Mouse (Mus musculus) heart, postnatal 0 days (tissue): Measurements from ENCODE around the gene Arhgef10l. TPM values are rescaled to one million over a fixed set of nuclear protein-coding genes. Genes with fewer than 3 reads are reported as not detected.

Source experiments
- ATAC-seq: fragments of 200-750 bp; cut with Nextera tagmentation; 2 replicates; pipeline ENCODE4 v1.8.0; 2017; ENCODE audit warnings: low read depth, moderate number of reproducible peaks, moderate library complexity; ENCODE audit not compliant: insufficient read depth
- DNase-seq: peaks from one replicate; pipeline ENCODE4 v3.0.0-alpha.2; 2016; ENCODE audit warnings: low spot score
- H3K27ac ChIP-seq: fragments of 300-500 bp; sonication (generic); 2 replicates; pipeline ENCODE4 v1.5.1; 2014; ENCODE audit warnings: low read depth, mild to moderate bottlenecking
- H3K27me3 ChIP-seq: fragments of 300-500 bp; sonication (generic); 2 replicates; pipeline ENCODE4 v1.6.1; 2014; ENCODE audit warnings: low read length, mixed read lengths; ENCODE audit not compliant: control insufficient read depth, insufficient read depth
- H3K36me3 ChIP-seq: fragments of 300-500 bp; sonication (generic); replicated peaks from 2 replicates; pipeline ENCODE4 v1.6.1; 2014; ENCODE audit warnings: low read length, mixed read lengths; ENCODE audit not compliant: control insufficient read depth, insufficient read depth
- H3K4me1 ChIP-seq: fragments of 300-500 bp; sonication (generic); 2 replicates; pipeline ENCODE4 v1.6.1; 2014; ENCODE audit warnings: antibody characterized with exemption; ENCODE audit not compliant: control insufficient read depth, insufficient read depth
- H3K4me2 ChIP-seq: fragments of 300-500 bp; sonication (generic); 2 replicates; pipeline ENCODE4 v1.6.1; 2014; ENCODE audit warnings: low read depth, mild to moderate bottlenecking, low read length, moderate library complexity
- H3K4me3 ChIP-seq: fragments of 300-500 bp; sonication (generic); 2 replicates; pipeline ENCODE4 v1.5.1; 2014; ENCODE audit warnings: low read depth, low read length
- H3K9ac ChIP-seq: fragments of 300-500 bp; sonication (generic); replicated peaks from 2 replicates; pipeline ENCODE4 v1.6.1; 2014; ENCODE audit warnings: low read depth, low read length, mixed read lengths
- H3K9me3 ChIP-seq: fragments of 300-500 bp; sonication (generic); replicated peaks from 2 replicates; pipeline ENCODE4 v1.6.1; 2016; ENCODE audit warnings: low read length; ENCODE audit not compliant: control insufficient read depth
- CTCF ChIP-seq: IDR thresholded peaks from 2 replicates; pipeline ENCODE4 v1.5.1; 2016; ENCODE audit warnings: antibody characterized with exemption, control low read depth, low read depth
- EP300 ChIP-seq: IDR thresholded peaks from 2 replicates; pipeline ENCODE4 v1.6.1; 2016; ENCODE audit warnings: antibody characterized with exemption, low read depth
- WGBS: fragments of 180-500 bp; shearing (Covaris S2); extraction: QIAGEN DNeasy Blood & Tissue Kit; methylation state at CpG from one replicate; pipeline ENCODE4 v1.1.7; 2014; 5-methylcytosine and 5-hydroxymethylcytosine counted together
- polyA plus RNA-seq: library from polyadenylated mRNA; unstranded; fragments of >200 nt; fragmentation: Nextera tagmentation; extraction: Ambion mirVana; gene quantifications from 2 replicates; pipeline ENCODE4 v1.2.1, GENCODE M21; 2015
- total RNA-seq: library from RNA; depleted of rRNA; stranded (reverse); fragments of >200 nt; gene quantifications from 2 replicates; pipeline ENCODE4 v1.2.3, GENCODE M21; 2014; ENCODE audit warnings: low replicate concordance

The Arhgef10l gene
- total and polyA plus RNA-seq, 2 experiments from 2014 or later: 15.4 to 52.8 TPM

- no peak overlapping the region for H3K4me2 ChIP-seq
- WGBS: 67% methylated on average over 6 of the region's 6 CpGs
- no peak overlapping the region for H3K27ac ChIP-seq
- H3K4me3 ChIP-seq: no peak overlapping the region
- no peaks in the 10 kb centered on the region for H3K9me3 ChIP-seq
- ATAC-seq (no peak), DNase-seq (no peak)
- H3K36me3 ChIP-seq: peaks cover 4% of the 10 kb centered on the region; the same call in 1 of the 2 replicates
- no peak overlapping the region for H3K9ac ChIP-seq
- peaks cover 2% of the 10 kb centered on the region; the same call in 1 of the 2 replicates for H3K4me1 ChIP-seq
- no peaks in the 10 kb centered on the region for H3K27me3 ChIP-seq
- no peak for TF ChIP-seq CTCF
Observed at GRCm38 (mm10) chr4:140605247-140605646, 60.6 kb downstream of the Arhgef10l start.

GRCm38 (mm10) chr4:140604541-140604940 is 61.3 kb downstream of the Arhgef10l start:
- no peak overlapping the region for H3K9ac ChIP-seq
- no peak for ATAC-seq

DNA sequence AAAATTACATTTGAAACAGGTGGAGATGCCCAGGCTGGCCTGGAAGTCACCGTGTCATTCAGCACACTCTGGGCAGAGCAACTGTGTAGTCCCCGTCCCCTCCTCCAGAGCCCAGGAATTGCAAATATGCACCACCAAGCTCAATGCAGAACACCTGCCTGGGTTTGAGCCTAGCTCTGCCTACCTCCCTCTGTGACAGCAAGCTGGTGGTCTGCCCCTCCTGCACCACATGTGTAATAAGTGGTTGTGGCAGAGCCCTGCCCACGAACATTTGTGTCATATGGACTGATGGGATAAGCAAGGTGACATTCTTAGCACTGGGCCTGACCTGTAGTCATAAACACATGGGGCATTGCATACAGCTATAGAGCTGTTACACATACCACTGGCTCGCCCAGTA is 63.8 kb downstream of the Arhgef10l start:
- H3K27me3 ChIP-seq: no peaks in the 10 kb centered on the region
- H3K27ac ChIP-seq: no peak overlapping the region
- DNase-seq (no peak), ATAC-seq (no peak)
- TF ChIP-seq EP300: no peak
- H3K4me1 ChIP-seq: no peaks in the 10 kb centered on the region
- H3K4me3 ChIP-seq: no peak overlapping the region
- WGBS: 53% methylated on average over 4 of the region's 4 CpGs
- no peak overlapping the region for H3K4me2 ChIP-seq
- H3K36me3 ChIP-seq: peaks cover 8% of the 10 kb centered on the region; the same call in 1 of the 2 replicates
- H3K9ac ChIP-seq: no peak overlapping the region
- H3K9me3 ChIP-seq: no peaks in the 10 kb centered on the region; the same call in 1 of the 2 replicates

More at GRCm38 (mm10) chr4:140604541-140604940, 61.3 kb downstream of the Arhgef10l start:
- H3K9me3 ChIP-seq: no peaks in the 10 kb centered on the region
- no peak for TF ChIP-seq EP300
- TF ChIP-seq CTCF: no peak
- H3K36me3 ChIP-seq: peaks cover 4% of the 10 kb centered on the region; the same call in 1 of the 2 replicates
- no peak overlapping the region for H3K4me2 ChIP-seq
- no peaks in the 10 kb centered on the region for H3K27me3 ChIP-seq
- no peak for DNase-seq
- H3K27ac ChIP-seq: no peak overlapping the region
- no peak overlapping the region for H3K4me3 ChIP-seq
- no peaks in the 10 kb centered on the region for H3K4me1 ChIP-seq
- WGBS: 84% methylated on average over 8 of the region's 8 CpGs

DNA sequence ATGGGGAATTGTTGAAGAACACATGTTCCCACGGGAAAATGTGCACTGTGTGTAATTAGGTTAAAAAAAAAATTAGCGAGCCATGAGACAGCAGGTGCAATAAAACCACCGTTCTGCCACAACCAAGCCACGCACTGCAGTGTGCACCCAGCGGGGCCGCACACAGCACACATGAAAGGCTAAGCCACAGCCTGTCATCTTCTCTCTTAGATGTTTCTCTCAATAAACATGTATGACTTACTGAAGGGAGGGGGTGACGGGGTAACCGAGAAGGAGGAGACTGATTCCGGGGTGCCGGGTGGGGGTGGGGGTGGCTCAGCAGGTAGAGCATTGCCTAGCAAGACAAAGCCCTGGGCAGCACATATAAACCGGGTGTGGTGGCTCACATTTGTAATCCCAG is 64.7 kb downstream of the Arhgef10l start:
- 88% methylated on average over 11 of the region's 11 CpGs for WGBS
- Histone ChIP-seq H3K27me3 (no peaks in the 10 kb centered on the region), H3K27ac (no peak overlapping the region), H3K4me1 (no peaks in the 10 kb centered on the region), H3K9ac (no peak overlapping the region), H3K4me3 (no peak overlapping the region), H3K9me3 (peaks cover 5% of the 10 kb centered on the region), H3K36me3 (peaks cover 9% of the 10 kb centered on the region; the same call in 1 of the 2 replicates), H3K4me2 (no peak overlapping the region)
- ATAC-seq (no peak), DNase-seq (no peak)
- TF ChIP-seq EP300: no peak
- TF ChIP-seq CTCF: no peak

DNA sequence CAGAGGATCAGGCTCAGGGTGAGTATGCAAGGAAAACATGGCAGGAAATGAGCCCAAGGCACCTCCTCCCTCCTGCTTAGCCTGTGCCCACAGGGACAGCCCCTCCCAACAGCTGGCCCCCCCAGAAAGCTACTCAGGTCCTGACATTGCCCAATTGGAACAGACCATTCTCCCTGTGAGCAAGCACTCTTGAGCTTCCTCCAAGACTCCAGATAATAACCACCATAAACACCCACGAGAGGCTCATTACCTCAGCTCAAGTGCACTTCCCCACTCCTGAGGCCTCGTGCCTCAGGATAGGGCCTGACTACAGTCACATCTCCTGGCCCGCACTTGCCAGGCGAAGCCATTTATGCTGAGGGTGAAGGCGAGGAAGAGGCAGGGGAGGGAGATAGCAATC is 67.0 kb downstream of the Arhgef10l start:
- H3K4me3 ChIP-seq: no peak overlapping the region
- 75% methylated on average over 5 of the region's 5 CpGs for WGBS
- peaks cover 8% of the 10 kb centered on the region for H3K9me3 ChIP-seq
- no peak for DNase-seq
- TF ChIP-seq EP300: no peak
- TF ChIP-seq CTCF: no peak
- no peaks in the 10 kb centered on the region for H3K4me1 ChIP-seq
- no peak overlapping the region for H3K27ac ChIP-seq
- no peak overlapping the region for H3K4me2 ChIP-seq
- peaks cover 9% of the 10 kb centered on the region; the same call in 1 of the 2 replicates for H3K36me3 ChIP-seq
- ATAC-seq: no peak
- no peak overlapping the region for H3K9ac ChIP-seq
- no peaks in the 10 kb centered on the region for H3K27me3 ChIP-seq

DNA sequence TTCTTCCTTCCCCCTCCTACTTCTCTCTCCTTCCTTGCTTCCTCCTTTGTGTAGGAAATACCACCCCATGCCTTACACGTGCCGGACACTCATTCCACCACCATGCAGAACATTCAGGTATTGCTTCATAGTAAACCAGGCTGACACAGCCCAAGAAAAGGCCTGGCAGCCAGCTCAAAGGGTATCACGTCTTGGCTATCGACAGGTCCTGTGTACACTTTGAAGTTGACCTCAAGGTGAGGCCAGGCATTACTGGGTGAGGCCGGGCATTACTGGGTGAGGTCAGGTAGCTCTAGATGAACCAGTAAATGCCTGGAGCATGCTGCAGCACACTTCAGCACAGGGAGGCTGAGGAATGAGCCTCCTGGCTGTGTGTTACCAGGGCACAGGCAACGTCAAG is 67.9 kb downstream of the Arhgef10l start:
- Histone ChIP-seq H3K4me3 (no peak overlapping the region), H3K4me1 (no peaks in the 10 kb centered on the region), H3K27ac (no peak overlapping the region), H3K4me2 (no peak overlapping the region), H3K9ac (no peak overlapping the region), H3K27me3 (no peaks in the 10 kb centered on the region), H3K9me3 (peaks cover 8% of the 10 kb centered on the region), H3K36me3 (peaks cover 9% of the 10 kb centered on the region; the same call in 1 of the 2 replicates)
- 94% methylated on average over 6 of the region's 6 CpGs for WGBS
- ATAC-seq (no peak), DNase-seq (no peak)
- TF ChIP-seq CTCF (no peak), EP300 (no peak)
